Mouse (Mus musculus) liver, embryonic 14.5 days (tissue): ENCODE measurements around the gene Osgep.

Experiments
- CTCF ChIP-seq: IDR thresholded peaks from 2 replicates; pipeline ENCODE4 v1.5.1; 2016; ENCODE audit warnings: antibody characterized with exemption, low read depth, control low read depth
- EP300 ChIP-seq: IDR thresholded peaks from 2 replicates; pipeline ENCODE4 v1.6.1; 2016; ENCODE audit warnings: antibody characterized with exemption, low read depth

- TF ChIP-seq CTCF (peak; percentile 80), EP300 (no peak)
Observed at GRCm38 (mm10) chr14:50943932-50944667, 19.4 kb upstream of the Osgep start, which contains the start of gene Gm49342.
